Mouse (Mus musculus) CD4-positive, CD25-positive, alpha-beta regulatory T cell, adult 4 months (primary cell): ENCODE measurements around the gene Fcnb. TPM values are rescaled to one million over a fixed set of nuclear protein-coding genes. Genes with fewer than 3 reads are reported as not detected.

ENCODE experiments used
- polyA plus RNA-seq, 2 experiments: library from polyadenylated mRNA; unstranded; fragments of 100-300 nt; shearing (Covaris generic); gene quantifications; one replicate each; pipeline ENCODE4 v1.2.1; 2017

The Fcnb gene
- polyA plus RNA-seq, 2 experiments from 2014 or later, result not detected

Other genes starting within 250 kb of the Fcnb start
- gene Col5a1, start 198.5 kb downstream of the Fcnb start, polyA plus RNA-seq, result not detected
- not detected for gene Olfm1, start 108.1 kb upstream of the Fcnb start, polyA plus RNA-seq